Mouse (Mus musculus) granulocyte monocyte progenitor cell, adult 5-6 weeks (primary cell): ENCODE data around the gene Stx2. TPM values are rescaled to one million over a fixed set of nuclear protein-coding genes. Genes with fewer than 3 reads are reported as not detected.

Experiments used
- ATAC-seq: replicated peaks from 2 replicates; pipeline ENCODE4 v1.8.0; 2016; ENCODE audit warnings: mild to moderate bottlenecking, moderate TSS enrichment, inconsistent platforms; ENCODE audit not compliant: poor library complexity, severe bottlenecking
- total RNA-seq, 2 experiments: library from RNA; stranded (forward) in 1 of 2; stranded (reverse) in 1 of 2; fragments of 200-712, 200-1000 nt in 1 of 2; fragments of >200 nt in 1 of 2; fragmentation: Nextera tagmentation in 1 of 2; gene quantifications; 2 replicates each; pipeline ENCODE4 v1.2.3; 2014 to 2017

Gene Stx2
- 7.5 and 23.0 TPM in 2 replicates for total RNA-seq (2014; fragmentation: Nextera tagmentation)
- total RNA-seq (2017), result 10.9 and 12.6 TPM in 2 replicates

- ATAC-seq, result peak; percentile 82
Observed at GRCm38 (mm10) chr5:129008412-129008826, at the start of gene Stx2. Stx2 (minus strand) TSS chr5:129008574.

- no peak for ATAC-seq
Observed at GRCm38 (mm10) chr5:129054675-129055284, 46.4 kb upstream of the Stx2 start.

GRCm38 (mm10) chr5:129052636-129053355, 44.4 kb upstream of the Stx2 start:
- ATAC-seq, result no peak

- ATAC-seq, result no peak
Observed at GRCm38 (mm10) chr5:129051910-129052309, 43.5 kb upstream of the Stx2 start.

- no peak for ATAC-seq
Observed at GRCm38 (mm10) chr5:129049372-129049771, 41.0 kb upstream of the Stx2 start.

- no peak for ATAC-seq
Observed at GRCm38 (mm10) chr5:129045641-129046580, 37.5 kb upstream of the Stx2 start.

GRCm38 (mm10) chr5:129037739-129038138, 29.4 kb upstream of the Stx2 start:
- ATAC-seq, result no peak

GRCm38 (mm10) chr5:129036678-129037077, 28.3 kb upstream of the Stx2 start:
- ATAC-seq, result no peak

GRCm38 (mm10) chr5:129029131-129029723, 20.9 kb upstream of the Stx2 start:
- no peak for ATAC-seq

GRCm38 (mm10) chr5:129026637-129027036, 18.3 kb upstream of the Stx2 start:
- no peak for ATAC-seq

GRCm38 (mm10) chr5:129026171-129026570, 17.8 kb upstream of the Stx2 start:
- ATAC-seq, result no peak

- no peak for ATAC-seq
Observed at GRCm38 (mm10) chr5:129025725-129026124, 17.4 kb upstream of the Stx2 start.

- ATAC-seq, result no peak
Observed at GRCm38 (mm10) chr5:129025048-129025447, 16.7 kb upstream of the Stx2 start.

- peak; percentile 26 for ATAC-seq
Observed at GRCm38 (mm10) chr5:129020731-129021130, 12.4 kb upstream of the Stx2 start.

- peak; percentile 45 for ATAC-seq
Observed at GRCm38 (mm10) chr5:129020300-129020668, 11.9 kb upstream of the Stx2 start.

GRCm38 (mm10) chr5:129019497-129020299, 11.3 kb upstream of the Stx2 start, which contains the start of gene Ran:
Ran (plus strand) TSS chr5:129020069.
- ATAC-seq, result peak; percentile 77

GRCm38 (mm10) chr5:129018782-129019489, 10.6 kb upstream of the Stx2 start:
- no peak for ATAC-seq

GRCm38 (mm10) chr5:129016370-129016769, 8.0 kb upstream of the Stx2 start:
- no peak for ATAC-seq

GRCm38 (mm10) chr5:129015540-129015939, 7.2 kb upstream of the Stx2 start:
- no peak for ATAC-seq
